Mouse (Mus musculus): ENCODE results near the gene Abtb2. TPM values are rescaled to one million over a fixed set of nuclear protein-coding genes. Genes with fewer than 3 reads are reported as not detected.

Gene Abtb2
- polyA plus RNA-seq, 1 experiment from 2014 or later = 5.6 TPM

DNA sequence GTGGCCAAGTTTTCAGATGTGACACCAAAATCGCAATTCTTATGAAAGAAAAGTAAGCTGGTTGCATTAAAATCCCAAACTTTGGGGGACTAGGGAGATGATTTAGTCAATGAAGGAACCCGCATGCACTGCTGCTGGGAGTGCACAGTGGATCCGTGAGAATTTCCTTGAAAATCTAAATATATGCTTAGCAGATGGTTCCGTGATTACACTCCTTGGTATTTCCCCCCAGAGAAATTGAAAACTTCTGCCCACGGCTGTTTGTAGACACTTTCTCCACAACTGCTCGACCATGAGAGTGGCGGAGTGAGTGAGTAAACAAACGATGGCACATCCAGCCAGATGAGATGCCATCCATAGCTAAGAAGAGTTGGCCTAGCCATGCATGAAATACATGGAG is 102.8 kb downstream of the Abtb2 start:
- Histone ChIP-seq H3K9me3 (replicated peaks; ENCODE audit: low read length) (no peaks in the 10 kb centered on the region), H3K27me3 (ENCODE audit: insufficient read depth, low read length) (no peaks in the 10 kb centered on the region), H3K36me3 (ENCODE audit: insufficient read depth, low read length) (no peaks in the 10 kb centered on the region), H3K4me1 (replicated peaks; ENCODE audit: insufficient read depth, low read length) (peaks cover 8% of the 10 kb centered on the region), H3K9ac (ENCODE audit: low read depth, low read length) (no peak overlapping the region), H3K4me3 (replicated peaks; ENCODE audit: low read depth, low read length) (no peak overlapping the region), H3K27ac (no peak overlapping the region), H3K4me2 (ENCODE audit: low read length) (no peak overlapping the region)
- ATAC-seq (replicated peaks; ENCODE audit: low FRiP score, low read depth) (no peak), DNase-seq (ENCODE audit: low spot score) (no peak)
- no peak for TF ChIP-seq CTCF (IDR thresholded peaks at IDR 0.05; ENCODE audit: low read depth)
- WGBS = 56% methylated on average over 8 of the region's 8 CpGs

DNA sequence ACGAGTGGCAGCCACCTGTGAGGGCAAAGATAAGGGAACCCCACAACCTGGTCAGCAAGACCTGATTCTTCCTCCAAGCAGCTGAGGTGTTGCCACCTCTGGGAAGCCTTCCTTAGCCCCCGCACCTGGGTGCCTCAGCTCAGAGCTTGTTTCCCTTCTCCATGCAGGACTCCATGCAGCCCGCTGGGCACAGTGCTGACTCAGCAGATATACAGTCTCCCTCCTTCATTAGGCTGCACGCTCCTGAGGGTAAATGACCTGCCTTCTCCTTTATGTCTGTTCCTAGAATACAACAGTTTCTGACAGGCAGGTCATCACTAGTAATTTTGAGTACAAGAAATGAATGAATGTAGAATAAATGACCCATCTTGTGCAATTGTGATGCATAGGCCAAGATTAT is 103.5 kb downstream of the Abtb2 start:
- H3K9me3 ChIP-seq (replicated peaks; ENCODE audit: low read length) = no peaks in the 10 kb centered on the region
- H3K9ac ChIP-seq (ENCODE audit: low read depth, low read length) = no peak overlapping the region
- H3K4me2 ChIP-seq (ENCODE audit: low read length) = no peak overlapping the region
- H3K27me3 ChIP-seq (ENCODE audit: insufficient read depth, low read length) = no peaks in the 10 kb centered on the region
- no peak for DNase-seq (ENCODE audit: low spot score)
- H3K4me1 ChIP-seq (replicated peaks; ENCODE audit: insufficient read depth, low read length) = peaks cover 8% of the 10 kb centered on the region
- H3K36me3 ChIP-seq (ENCODE audit: insufficient read depth, low read length) = no peaks in the 10 kb centered on the region
- no peak for TF ChIP-seq CTCF (IDR thresholded peaks at IDR 0.05; ENCODE audit: low read depth)
- WGBS = 78% methylated on average over 4 of the region's 4 CpGs
- no peak overlapping the region for H3K4me3 ChIP-seq (replicated peaks; ENCODE audit: low read depth, low read length)
- no peak for ATAC-seq (replicated peaks; ENCODE audit: low FRiP score, low read depth)
- no peak overlapping the region for H3K27ac ChIP-seq

DNA sequence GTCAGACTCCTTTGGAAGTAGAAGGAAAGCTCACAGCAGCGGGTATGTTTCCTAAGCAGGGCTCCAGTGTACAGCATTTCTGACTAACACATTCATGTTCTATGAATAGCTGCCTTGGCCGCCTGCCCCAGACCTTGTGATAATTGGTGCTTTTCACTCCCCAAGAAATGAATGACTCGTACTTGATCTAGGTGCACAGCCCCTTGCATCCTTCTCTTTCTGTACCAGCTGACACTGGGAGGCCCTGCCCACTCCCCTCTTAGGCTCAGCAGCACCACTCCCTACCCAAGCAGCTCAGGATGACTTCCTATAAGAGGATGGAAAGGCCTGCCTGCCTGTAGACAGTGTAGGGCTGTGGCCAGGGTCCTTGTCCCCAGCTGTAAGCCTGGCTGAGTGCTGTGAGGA is 104.2 kb downstream of the Abtb2 start:
- 80% methylated on average over 3 of the region's 3 CpGs for WGBS
- no peak; the same call in 1 of the 2 replicates for ATAC-seq (replicated peaks; ENCODE audit: low FRiP score, low read depth)
- no peaks in the 10 kb centered on the region for H3K36me3 ChIP-seq (ENCODE audit: insufficient read depth, low read length)
- no peak for DNase-seq (ENCODE audit: low spot score)
- H3K9ac ChIP-seq (ENCODE audit: low read depth, low read length) = no peak overlapping the region
- TF ChIP-seq CTCF (IDR thresholded peaks at IDR 0.05; ENCODE audit: low read depth) = no peak
- H3K9me3 ChIP-seq (replicated peaks; ENCODE audit: low read length) = no peaks in the 10 kb centered on the region
- H3K4me2 ChIP-seq (ENCODE audit: low read length) = no peak overlapping the region
- H3K27me3 ChIP-seq (ENCODE audit: insufficient read depth, low read length) = no peaks in the 10 kb centered on the region
- peaks cover 8% of the 10 kb centered on the region for H3K4me1 ChIP-seq (replicated peaks; ENCODE audit: insufficient read depth, low read length)
- H3K27ac ChIP-seq = no peak overlapping the region
- no peak overlapping the region for H3K4me3 ChIP-seq (replicated peaks; ENCODE audit: low read depth, low read length)

DNA sequence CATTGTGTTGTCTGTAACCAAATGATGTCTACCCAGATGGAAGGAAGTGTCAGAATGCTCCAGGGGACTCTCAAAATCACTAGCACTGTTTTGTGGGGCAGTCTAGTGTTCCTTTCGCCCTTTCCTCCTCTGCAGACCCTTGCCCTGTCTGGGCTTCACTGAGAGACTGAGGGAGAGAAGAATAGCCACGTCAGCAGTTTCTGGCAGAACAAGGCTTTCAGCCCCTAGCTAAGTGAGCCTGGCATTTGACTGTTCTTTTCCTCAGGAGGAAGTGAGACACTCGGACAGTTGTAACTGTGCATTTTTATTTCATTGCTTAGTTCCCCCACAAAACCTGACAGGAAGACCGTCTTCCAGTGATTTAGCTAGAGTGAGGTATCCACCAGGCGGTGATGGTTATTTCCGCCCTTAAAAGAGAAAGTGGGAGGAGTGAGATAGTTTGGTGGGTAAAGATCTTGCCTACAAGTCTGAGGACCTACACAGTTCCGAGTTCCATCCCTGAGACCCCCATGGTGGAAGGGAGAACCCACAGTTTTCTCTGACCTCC is 106.5 kb downstream of the Abtb2 start:
- no peak for DNase-seq (ENCODE audit: low spot score)
- no peak for TF ChIP-seq CTCF (IDR thresholded peaks at IDR 0.05; ENCODE audit: low read depth)
- no peak for ATAC-seq (replicated peaks; ENCODE audit: low FRiP score, low read depth)
- Histone ChIP-seq H3K4me3 (replicated peaks; ENCODE audit: low read depth, low read length) (no peak overlapping the region), H3K9ac (ENCODE audit: low read depth, low read length) (no peak overlapping the region), H3K27me3 (ENCODE audit: insufficient read depth, low read length) (no peaks in the 10 kb centered on the region), H3K9me3 (replicated peaks; ENCODE audit: low read length) (no peaks in the 10 kb centered on the region), H3K36me3 (ENCODE audit: insufficient read depth, low read length) (no peaks in the 10 kb centered on the region), H3K27ac (no peak overlapping the region), H3K4me1 (replicated peaks; ENCODE audit: insufficient read depth, low read length) (peaks cover 8% of the 10 kb centered on the region), H3K4me2 (ENCODE audit: low read length) (no peak overlapping the region)
- 57% methylated on average over 7 of the region's 7 CpGs for WGBS

DNA sequence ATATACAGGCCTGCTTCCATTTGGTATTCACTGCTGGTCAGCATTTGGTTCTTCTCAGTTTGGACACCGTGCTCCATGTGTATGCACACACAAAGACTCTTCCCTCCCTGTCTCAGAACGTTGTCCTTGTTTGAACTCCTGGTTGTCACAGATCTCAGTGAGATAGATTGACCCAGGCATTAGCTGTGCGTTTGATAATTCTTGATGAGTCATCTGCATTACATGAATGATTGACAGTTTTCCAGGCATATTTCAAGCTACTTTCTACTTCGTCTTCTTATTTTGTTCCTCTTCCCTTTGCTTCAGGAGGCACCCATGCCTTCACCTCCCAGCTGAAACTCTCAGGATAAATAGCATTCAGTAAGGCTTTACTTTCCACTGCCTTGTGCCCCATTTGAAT is 107.5 kb downstream of the Abtb2 start:
- DNase-seq (ENCODE audit: low spot score) (no peak), ATAC-seq (replicated peaks; ENCODE audit: low FRiP score, low read depth) (no peak)
- Histone ChIP-seq H3K4me3 (replicated peaks; ENCODE audit: low read depth, low read length) (no peak overlapping the region), H3K27ac (no peak overlapping the region), H3K36me3 (ENCODE audit: insufficient read depth, low read length) (no peaks in the 10 kb centered on the region), H3K27me3 (ENCODE audit: insufficient read depth, low read length) (no peaks in the 10 kb centered on the region), H3K9me3 (replicated peaks; ENCODE audit: low read length) (no peaks in the 10 kb centered on the region), H3K4me1 (replicated peaks; ENCODE audit: insufficient read depth, low read length) (peaks cover 5% of the 10 kb centered on the region), H3K4me2 (ENCODE audit: low read length) (no peak overlapping the region), H3K9ac (ENCODE audit: low read depth, low read length) (no peak overlapping the region)
- WGBS = 69% methylated on average over 4 of the region's 4 CpGs
- TF ChIP-seq CTCF (IDR thresholded peaks at IDR 0.05; ENCODE audit: low read depth) = no peak

GRCm38 (mm10) chr2:103675391-103675790 is 109.3 kb downstream of the Abtb2 start:
- Histone ChIP-seq H3K27me3 (ENCODE audit: insufficient read depth, low read length) (no peaks in the 10 kb centered on the region), H3K9me3 (replicated peaks; ENCODE audit: low read length) (no peaks in the 10 kb centered on the region), H3K4me2 (ENCODE audit: low read length) (no peak overlapping the region), H3K36me3 (ENCODE audit: insufficient read depth, low read length) (no peaks in the 10 kb centered on the region), H3K27ac (no peak overlapping the region), H3K9ac (ENCODE audit: low read depth, low read length) (no peak overlapping the region), H3K4me3 (replicated peaks; ENCODE audit: low read depth, low read length) (no peak overlapping the region), H3K4me1 (replicated peaks; ENCODE audit: insufficient read depth, low read length) (0 out of 2 replicates have a peak, but pooled peaks cover 5% of the 10 kb centered on the region)
- no peak for DNase-seq (ENCODE audit: low spot score)
- 72% methylated on average over 5 of the region's 5 CpGs for WGBS
- no peak for ATAC-seq (replicated peaks; ENCODE audit: low FRiP score, low read depth)
- TF ChIP-seq CTCF (IDR thresholded peaks at IDR 0.05; ENCODE audit: low read depth) = no peak

DNA sequence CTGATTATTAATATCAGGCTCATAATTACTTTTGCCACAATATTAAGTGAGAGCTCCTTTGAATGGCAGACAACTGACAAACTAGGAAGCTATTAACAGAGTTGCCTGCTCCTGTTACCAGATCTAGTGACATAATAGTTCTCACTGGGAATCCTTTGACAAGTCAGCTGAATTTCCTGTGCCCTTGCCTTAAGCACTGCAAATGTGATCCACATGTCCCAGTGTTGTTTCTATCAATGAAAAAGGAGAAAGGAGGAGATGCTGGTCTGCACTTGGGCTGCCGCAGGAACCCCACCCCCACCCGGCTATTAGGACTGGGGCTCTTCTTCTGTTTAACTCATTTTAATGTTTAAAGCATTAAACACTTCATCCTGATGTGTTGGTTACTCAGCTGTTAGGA is 110.7 kb downstream of the Abtb2 start:
- 23% methylated on average over 2 of the region's 2 CpGs for WGBS
- H3K9ac ChIP-seq (ENCODE audit: low read depth, low read length) = no peak overlapping the region
- no peaks in the 10 kb centered on the region for H3K36me3 ChIP-seq (ENCODE audit: insufficient read depth, low read length)
- ATAC-seq (replicated peaks; ENCODE audit: low FRiP score, low read depth) = no peak
- no peaks in the 10 kb centered on the region for H3K27me3 ChIP-seq (ENCODE audit: insufficient read depth, low read length)
- H3K4me2 ChIP-seq (ENCODE audit: low read length) = no peak overlapping the region
- H3K27ac ChIP-seq = no peak overlapping the region
- no peak overlapping the region for H3K4me3 ChIP-seq (replicated peaks; ENCODE audit: low read depth, low read length)
- 0 out of 2 replicates have a peak, but pooled peaks cover 5% of the 10 kb centered on the region for H3K4me1 ChIP-seq (replicated peaks; ENCODE audit: insufficient read depth, low read length)
- TF ChIP-seq CTCF (IDR thresholded peaks at IDR 0.05; ENCODE audit: low read depth) = no peak
- DNase-seq (ENCODE audit: low spot score) = no peak
- H3K9me3 ChIP-seq (replicated peaks; ENCODE audit: low read length) = no peaks in the 10 kb centered on the region

Measured in kidney, postnatal 0 days (tissue).